Mouse (Mus musculus): Measurements from ENCODE around the gene Cpne7.
"Not testable (repeated sequence)": the region's sequence is repeated elsewhere in the genome, so short reads cannot be mapped to it uniquely, and the experiment has no call there.

The Cpne7 gene

GRCm38 (mm10) chr8:123117127-123117731 is at the start of gene Cpne7:
Gene Cpne7 (plus strand): TSS chr8:123117374.
- DNase-seq (ENCODE audit: low read depth in 1 of 2, low spot score in 2 of 2), result no peak

- DNase-seq (ENCODE audit: low read depth in 1 of 2, low spot score in 2 of 2), result no peak
These were observed 46.0 kb upstream of the Cpne7 start for GRCm38 (mm10) chr8:123071176-123071575.

GRCm38 (mm10) chr8:123077213-123077612 is 40.0 kb upstream of the Cpne7 start:
- DNase-seq (ENCODE audit: low read depth in 1 of 2, low spot score in 2 of 2), result no peak

GRCm38 (mm10) chr8:123082993-123083392 is 34.2 kb upstream of the Cpne7 start:
- DNase-seq (ENCODE audit: low read depth in 1 of 2, low spot score in 2 of 2), result no peak

GRCm38 (mm10) chr8:123083610-123084009 is 33.6 kb upstream of the Cpne7 start:
- no peak for DNase-seq (ENCODE audit: low read depth in 1 of 2, low spot score in 2 of 2)

- DNase-seq (ENCODE audit: low read depth in 1 of 2, low spot score in 2 of 2), result no peak
These were observed 29.9 kb upstream of the Cpne7 start for GRCm38 (mm10) chr8:123087289-123087688.

GRCm38 (mm10) chr8:123097216-123097615 is 20.0 kb upstream of the Cpne7 start:
- DNase-seq (ENCODE audit: low read depth in 1 of 2, low spot score in 2 of 2), result no peak

GRCm38 (mm10) chr8:123097786-123098584 is 19.2 kb upstream of the Cpne7 start:
- no peak for DNase-seq (ENCODE audit: low read depth in 1 of 2, low spot score in 2 of 2)

- DNase-seq (ENCODE audit: low read depth in 1 of 2, low spot score in 2 of 2), result no peak
These were observed 16.9 kb upstream of the Cpne7 start for GRCm38 (mm10) chr8:123100288-123100687.

GRCm38 (mm10) chr8:123101244-123101643 is 15.9 kb upstream of the Cpne7 start:
- no peak for DNase-seq (ENCODE audit: low read depth in 1 of 2, low spot score in 2 of 2)

GRCm38 (mm10) chr8:123101735-123102685 is 15.2 kb upstream of the Cpne7 start, which contains the start of gene Rpl13:
Gene Rpl13 (plus strand): TSS chr8:123102350.
- DNase-seq (ENCODE audit: low read depth in 1 of 2, low spot score in 2 of 2), result peak; percentile 87 to 94

GRCm38 (mm10) chr8:123102855-123103254 is 14.3 kb upstream of the Cpne7 start:
- not testable (repeated sequence) for DNase-seq (ENCODE audit: low read depth in 1 of 2, low spot score in 2 of 2)

GRCm38 (mm10) chr8:123103285-123103684 is 13.9 kb upstream of the Cpne7 start:
- DNase-seq (ENCODE audit: low read depth in 1 of 2, low spot score in 2 of 2), result no peak

GRCm38 (mm10) chr8:123104046-123104767 is 13.0 kb upstream of the Cpne7 start:
- DNase-seq (ENCODE audit: low read depth in 1 of 2, low spot score in 2 of 2), result no peak

GRCm38 (mm10) chr8:123105553-123106326 is 11.4 kb upstream of the Cpne7 start:
- DNase-seq (ENCODE audit: low read depth in 1 of 2, low spot score in 2 of 2), result no peak

- no peak for DNase-seq (ENCODE audit: low read depth in 1 of 2, low spot score in 2 of 2)
These were observed 10.6 kb upstream of the Cpne7 start for GRCm38 (mm10) chr8:123106531-123106930.

GRCm38 (mm10) chr8:123108010-123108409 is 9.2 kb upstream of the Cpne7 start:
- no peak for DNase-seq (ENCODE audit: low read depth in 1 of 2, low spot score in 2 of 2)

- DNase-seq (ENCODE audit: low read depth in 1 of 2, low spot score in 2 of 2), result no peak
These were observed 8.2 kb upstream of the Cpne7 start for GRCm38 (mm10) chr8:123108953-123109352.

- DNase-seq (ENCODE audit: low read depth in 1 of 2, low spot score in 2 of 2), result no peak
These were observed 6.5 kb upstream of the Cpne7 start for GRCm38 (mm10) chr8:123110649-123111048.

GRCm38 (mm10) chr8:123112892-123113291 is 4.3 kb upstream of the Cpne7 start:
- DNase-seq (ENCODE audit: low read depth in 1 of 2, low spot score in 2 of 2), result no peak
